Mouse (Mus musculus) kidney, adult 2 months (tissue): ENCODE results near the gene Pebp1.

Experiments used
- CTCF ChIP-seq: fragments of 200-500 bp; conservative IDR thresholded peaks from 2 replicates; pipeline ENCODE4 v1.5.1; 2011; ENCODE audit warnings: low read depth, mild to moderate bottlenecking, control low read depth, low read length, moderate library complexity, mixed read lengths; ENCODE audit not compliant: insufficient read depth, insufficient read length
- POLR2A ChIP-seq: fragments of 200-500 bp; IDR thresholded peaks from one replicate; pipeline ENCODE4 v1.6.1; 2011; ENCODE audit warnings: low read depth, low read length, control low read depth

DNA sequence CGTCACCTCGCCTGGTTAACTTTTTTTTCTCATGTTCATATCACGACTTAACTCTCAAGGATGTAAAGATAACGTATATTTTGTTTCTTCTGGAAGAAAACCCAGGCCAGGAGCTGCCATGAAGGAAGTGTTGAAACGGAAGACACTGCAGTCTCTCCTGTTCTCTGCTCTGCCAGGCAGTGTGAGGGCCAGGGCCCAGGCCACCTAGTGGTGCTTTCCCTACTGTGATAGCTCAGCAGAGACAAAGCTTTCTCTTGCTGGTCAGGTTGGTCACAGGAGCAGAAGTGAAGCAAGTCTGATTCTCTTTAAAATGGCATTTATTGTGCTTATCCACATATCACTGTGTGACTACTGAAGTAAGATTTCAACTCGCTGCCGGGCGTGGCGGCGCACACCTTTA is 5.9 kb downstream of the Pebp1 start:
- peak; percentile 45; the same call in 1 of the 2 replicates for TF ChIP-seq CTCF
- TF ChIP-seq POLR2A = no peak
